Mouse (Mus musculus) thymus, postnatal 25 days (tissue): Measurements from ENCODE around the gene Hcrtr1.

ENCODE experiments used
- DNase-seq: peaks from one replicate; pipeline ENCODE4 v3.0.0; 2022

The Hcrtr1 gene

DNA sequence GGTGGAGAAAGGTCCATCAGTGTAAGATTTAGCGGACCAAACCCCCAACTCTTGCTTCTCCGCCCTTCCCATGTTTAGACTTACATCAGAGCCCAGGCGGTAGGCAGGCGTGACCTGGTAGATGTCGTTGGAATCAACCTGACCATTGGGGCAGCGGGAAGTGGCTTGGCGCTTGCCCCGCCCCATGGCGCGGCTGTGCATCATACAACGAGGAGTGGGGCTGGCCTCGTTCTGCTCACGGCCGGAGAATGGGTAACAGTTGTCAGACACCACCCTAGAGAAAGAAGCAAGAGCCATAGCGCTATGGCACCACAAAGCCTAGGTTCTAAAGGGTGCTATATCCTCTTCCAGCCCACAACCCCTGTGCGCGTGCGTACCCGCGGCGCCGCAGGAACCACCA lies 28.2 kb upstream of the Hcrtr1 start:
- no peak for DNase-seq

DNA sequence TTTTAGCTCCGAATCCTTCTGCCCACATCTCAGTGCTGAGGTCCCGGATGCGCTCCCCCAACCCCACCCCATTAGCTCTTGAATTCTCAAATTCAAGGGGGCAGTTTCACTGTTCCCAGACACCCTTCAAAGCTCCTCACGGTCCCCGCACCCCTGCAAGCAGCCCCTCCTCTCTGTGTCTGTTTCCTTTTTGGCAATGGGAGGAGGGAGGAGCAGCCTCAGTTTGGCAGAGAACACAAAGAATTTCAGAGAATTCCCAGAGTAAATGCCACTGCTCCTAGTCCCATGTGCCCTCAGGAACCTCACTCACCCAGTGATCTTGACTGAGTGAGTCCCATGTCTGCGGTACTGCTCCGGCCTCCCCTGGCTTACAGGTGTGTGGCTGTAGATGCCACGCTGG lies 27.4 kb upstream of the Hcrtr1 start:
- DNase-seq: no peak

DNA sequence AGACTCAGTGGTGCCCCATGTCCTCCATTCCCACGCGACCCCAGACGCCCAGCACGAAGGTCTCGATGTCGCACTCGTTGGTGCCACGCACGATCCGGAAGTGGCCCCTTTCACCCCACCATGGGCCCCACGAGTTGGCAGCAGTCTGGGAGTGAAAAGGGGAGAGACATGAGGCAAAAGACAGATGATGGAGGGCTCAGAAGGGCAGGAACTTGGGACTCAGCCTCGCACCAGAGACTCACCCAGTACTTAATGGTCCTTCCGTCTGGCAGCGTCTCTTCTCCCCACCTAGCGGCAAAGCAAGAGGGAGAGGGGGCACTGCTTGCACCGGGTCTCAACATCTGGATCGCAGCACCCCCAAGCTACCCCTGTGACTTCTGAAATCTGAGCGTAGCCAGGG lies 26.9 kb upstream of the Hcrtr1 start:
- no peak for DNase-seq

DNA sequence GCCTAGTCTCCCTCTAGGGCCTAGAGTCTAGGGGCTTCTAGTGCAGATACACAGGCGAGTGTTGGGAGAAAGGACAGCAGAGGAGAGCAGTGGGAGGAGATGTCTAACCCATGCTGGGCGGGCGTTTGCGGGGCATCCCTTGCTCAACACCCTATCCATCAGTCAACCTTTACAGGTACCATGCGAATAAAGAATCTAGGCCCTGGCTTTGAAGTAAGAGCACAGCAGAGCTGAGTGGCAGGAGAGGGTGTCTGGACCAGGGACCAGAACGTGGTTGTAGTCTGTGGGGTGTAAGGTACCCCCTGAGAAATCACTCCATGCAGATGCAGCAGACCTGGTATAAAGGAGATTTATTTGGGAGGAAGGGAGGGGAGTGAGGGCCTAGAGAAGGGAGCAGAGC lies 25.0 kb upstream of the Hcrtr1 start:
- no peak for DNase-seq

DNA sequence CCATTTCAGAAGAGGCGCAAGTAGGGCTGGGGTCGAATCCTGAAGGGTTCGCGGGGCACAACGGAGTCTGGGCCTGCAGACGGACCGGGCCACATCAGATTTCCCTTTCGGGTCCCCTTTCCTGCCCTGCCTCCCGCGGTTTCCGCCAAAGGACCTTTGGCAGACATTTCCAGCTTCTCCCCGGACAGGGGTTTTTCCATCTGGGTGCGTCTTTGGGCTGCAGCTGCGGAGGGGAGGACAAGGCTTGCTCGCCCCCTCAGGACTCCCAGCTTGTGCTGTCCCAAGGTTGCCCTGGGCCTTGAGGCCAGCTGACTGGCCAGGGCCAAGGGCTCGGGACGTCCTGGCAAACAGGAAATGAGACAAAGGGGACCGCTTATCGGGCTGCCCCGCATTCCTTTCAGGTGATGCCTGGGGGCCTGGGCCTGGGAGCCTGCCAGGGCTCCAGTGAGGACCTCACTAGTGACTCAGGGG lies 24.3 kb upstream of the Hcrtr1 start:
- no peak for DNase-seq

DNA sequence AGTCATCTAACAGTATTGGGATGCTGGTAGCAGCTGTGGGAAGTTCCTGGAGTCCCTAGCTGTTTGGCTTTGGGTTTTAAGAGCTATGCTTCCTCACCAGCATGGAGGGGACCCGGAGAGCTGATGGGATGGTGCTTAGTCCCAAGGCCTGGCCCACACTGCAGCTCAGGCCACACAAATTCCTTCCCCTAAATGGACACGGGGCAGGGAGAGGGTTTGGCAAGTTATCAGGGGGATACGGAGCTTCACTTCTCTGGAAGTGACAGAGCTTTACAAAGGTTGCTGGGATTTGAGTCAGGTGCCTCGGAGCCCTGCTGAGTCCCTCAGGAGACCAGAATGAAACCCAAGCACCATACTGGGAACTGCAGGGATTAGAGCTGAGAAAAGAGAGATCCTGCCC lies 22.2 kb upstream of the Hcrtr1 start:
- no peak for DNase-seq

DNA sequence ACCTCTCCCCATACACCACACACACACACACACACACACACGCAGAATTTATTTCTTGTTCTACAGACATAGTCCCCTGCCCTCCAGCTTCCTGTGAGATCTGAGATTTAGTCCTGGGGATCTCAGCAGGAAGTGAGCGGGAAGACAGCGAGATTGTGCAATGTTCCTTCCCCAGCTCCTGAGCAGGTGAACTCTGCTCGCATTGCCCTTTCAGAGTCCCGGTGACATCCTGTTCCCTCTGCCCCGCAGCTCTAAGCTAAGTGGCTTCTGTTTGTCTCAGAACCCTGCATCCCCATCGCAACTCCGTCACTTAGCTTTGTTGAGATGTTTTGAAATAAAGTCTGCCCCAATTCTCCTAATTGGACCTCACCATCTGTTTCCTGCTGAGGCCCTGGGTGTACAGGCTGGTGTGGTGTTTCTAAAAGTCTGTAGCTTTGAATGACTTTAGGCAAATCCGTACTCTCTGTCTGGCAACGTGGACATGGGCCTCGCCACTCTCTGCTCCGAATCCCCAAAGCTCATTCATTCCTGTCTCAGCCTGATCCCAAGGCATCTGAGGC lies 17.7 kb upstream of the Hcrtr1 start:
- DNase-seq: no peak

DNA sequence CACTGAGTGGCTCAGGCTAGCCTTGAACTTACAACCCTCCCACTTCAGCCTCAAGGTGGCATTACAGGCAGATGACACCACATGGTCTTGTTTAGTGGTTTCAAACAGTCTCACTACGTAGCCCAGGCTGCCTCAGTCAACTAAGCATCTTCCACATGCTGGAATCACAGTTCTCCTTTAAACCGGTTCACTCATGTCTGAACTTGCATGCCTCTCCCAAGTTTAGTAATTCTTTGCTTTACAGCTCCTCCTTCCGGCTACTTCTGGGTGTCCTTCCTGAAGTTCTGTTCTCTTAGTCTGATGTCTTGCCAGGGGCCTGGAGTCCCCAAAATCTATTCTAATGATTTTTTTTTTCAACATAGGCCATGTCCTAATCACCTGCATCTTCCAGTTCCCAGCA lies 15.1 kb upstream of the Hcrtr1 start:
- DNase-seq: no peak

DNA sequence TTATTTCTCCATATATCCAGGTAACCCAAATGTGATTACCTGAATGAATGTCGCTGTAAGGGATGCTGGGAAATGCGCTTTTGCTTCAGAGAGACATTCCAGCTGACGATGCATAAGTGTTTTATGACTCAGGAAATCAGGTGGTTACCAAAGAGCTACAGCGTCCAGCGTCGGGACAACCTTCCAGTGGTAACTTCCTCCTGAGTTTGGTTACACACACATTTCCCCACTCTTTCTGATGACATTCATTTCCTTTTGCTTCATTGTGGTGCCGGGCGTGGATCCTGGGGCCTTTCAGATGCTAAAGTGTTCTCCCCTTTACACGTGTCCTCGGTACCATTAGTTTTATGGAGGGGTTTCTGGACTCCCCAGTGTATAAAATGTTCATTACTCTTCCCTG lies 9.2 kb upstream of the Hcrtr1 start:
- DNase-seq: no peak

DNA sequence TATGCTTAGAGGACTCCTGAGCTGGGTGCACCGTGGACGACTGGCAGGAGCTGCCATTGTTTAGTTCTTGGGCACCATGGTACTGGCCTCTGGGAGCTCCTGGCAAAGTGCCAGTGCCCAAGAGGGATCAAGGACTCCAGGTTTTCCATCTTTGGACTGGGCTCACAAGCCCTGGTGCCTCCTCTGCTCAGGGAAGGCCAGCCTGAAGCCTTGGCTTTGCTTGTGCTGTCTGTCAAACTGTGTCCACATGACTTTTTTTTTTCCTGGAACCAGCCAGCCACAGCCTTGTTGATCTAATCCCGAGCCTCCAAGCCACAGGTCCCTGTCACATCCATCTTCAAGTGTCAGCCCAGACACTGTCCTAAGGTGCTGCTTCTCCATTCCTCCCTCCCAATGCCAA lies 2.6 kb upstream of the Hcrtr1 start:
- DNase-seq: no peak

DNA sequence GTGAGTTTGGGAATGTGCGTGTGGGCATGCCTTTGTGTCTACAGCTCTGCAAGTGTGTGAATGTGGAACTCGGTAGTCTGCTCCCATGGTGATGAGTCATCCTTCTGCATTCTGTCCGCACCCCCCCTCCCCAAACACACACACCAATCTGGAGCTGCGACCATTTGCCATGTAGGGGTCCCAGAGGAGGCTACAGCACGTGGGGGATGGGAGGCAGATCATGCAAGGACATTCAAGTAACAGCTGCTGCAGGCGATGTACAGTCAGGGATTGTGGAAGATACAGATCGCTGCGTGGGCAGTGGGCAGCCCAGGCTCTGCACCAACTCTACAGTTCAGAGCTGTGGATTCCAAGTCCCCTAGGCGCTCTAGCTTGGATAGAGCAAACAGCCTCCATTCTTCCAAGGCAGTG lies 1.8 kb upstream of the Hcrtr1 start:
- DNase-seq: no peak

DNA sequence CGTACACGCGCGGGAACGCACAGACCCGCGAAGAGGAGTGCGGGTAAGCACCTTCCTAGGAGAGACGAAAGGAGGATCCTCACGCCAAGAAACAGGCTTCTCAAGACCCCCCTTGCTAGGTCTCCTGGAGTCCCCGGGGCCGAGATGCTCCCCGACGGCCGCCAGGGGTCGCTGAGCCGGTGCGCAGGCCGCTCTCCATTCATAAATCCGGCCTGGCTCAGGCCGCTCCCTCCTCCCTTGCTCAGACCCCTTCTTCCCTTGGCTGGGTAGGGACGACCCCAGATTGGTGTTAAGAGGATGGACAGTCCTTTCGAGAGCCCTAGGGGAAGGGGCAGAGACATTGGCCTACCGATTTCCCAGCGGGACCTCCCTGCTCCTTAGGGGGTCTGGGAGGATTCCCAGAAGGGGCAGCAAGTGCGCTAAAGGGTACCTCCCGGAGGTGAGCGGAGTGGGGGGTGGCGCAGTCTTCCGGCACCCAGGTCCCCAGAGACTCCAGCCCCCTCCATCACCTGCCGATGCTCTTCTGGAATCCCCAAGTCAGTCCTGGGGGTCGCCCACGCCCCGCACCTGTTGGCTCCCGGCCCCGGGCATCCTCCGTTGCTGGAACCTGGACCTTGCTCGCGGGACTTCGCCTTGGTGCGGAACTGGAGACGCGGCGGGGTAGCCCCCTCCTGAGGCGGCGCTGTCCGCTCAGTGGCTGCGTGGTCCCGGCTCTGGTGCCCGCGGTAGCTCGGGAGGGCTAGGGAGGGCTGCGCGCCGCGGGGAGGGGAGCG lies 532 bp downstream of the Hcrtr1 start:
- DNase-seq: peak; percentile 52

DNA sequence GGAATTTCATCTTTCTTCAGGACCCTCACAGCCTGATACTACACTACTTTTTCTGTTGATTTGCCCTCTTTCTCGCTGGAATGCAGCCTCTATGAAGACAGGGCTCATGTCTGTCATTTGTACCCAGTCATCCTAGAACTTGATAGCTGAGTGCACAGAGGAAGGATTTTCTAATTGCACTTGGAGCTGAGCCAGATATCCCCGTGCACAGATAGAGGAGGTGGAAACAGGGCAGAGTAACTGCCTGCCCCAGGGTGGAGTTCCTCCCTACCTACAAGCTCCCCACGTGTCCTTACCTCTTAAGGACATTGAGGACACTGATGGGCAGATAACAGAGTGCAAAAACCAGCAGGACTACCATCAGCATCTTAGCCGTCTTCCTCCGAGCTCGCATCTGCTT lies 5.8 kb downstream of the Hcrtr1 start:
- no peak for DNase-seq

DNA sequence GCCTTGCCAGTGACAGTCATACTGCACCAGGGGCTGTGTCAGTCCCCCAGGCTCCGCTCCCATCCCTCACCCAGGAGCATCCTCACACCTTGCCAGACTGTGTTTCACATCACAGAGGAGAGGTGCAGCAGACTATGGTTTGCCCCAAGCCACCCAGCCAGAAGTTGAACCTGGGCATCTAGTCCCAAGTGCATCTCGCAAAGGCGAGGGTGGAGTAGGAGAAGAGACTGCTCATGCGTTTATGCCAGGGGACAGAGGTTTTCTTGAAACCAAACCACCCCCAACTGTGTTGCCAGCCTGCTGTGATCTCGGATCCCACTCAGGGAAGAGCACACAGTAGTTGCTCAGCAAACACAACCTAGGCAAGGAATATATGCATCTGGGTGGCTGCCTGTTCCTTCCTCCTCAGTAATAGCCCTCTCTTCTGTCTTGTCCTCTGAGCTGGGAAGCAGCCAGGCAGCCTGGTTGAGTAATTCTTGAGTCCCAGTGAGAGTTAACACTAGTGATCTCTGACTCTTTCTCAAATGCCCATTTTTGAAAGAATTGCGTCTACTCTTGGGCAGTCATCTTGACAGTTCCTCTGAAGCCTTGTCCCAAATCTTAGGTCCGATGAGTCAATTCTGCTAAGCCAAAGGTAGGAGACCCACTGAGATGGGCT lies 7.6 kb downstream of the Hcrtr1 start:
- no peak for DNase-seq

DNA sequence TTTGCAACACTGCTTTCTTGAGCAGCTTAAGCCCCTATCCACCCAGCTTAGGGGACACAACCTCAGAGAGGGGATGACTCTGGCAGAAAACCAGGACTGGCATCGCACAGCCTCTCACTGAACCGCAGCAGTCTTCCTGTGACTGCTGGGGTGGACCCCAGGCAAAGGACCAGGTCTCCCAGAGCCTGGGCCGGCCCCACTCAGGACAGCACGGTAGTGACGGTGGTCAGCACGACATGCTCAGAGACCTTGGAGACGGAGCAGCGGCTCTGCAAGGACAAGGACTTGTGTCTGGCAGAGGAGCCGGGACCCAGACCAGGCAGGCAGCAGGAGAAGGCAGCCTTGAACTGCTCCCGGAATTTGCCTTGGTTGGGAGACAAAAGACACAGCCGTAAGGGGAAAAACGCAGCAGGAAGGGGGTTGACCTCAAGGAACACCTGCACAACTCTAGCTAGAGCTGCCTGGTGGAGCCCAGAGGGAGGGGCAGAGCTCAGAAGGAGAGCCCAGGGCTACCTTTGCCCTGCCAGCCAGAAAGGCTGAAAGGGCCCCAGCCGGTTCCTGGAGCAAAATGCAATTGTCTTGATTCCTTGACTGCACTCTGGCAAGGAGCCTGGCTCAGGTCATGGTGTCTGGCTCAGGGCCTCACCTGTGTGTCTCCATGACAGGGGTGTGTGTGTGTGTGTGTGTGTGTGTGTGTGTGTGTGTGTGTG lies 8.4 kb downstream of the Hcrtr1 start:
- DNase-seq: no peak

DNA sequence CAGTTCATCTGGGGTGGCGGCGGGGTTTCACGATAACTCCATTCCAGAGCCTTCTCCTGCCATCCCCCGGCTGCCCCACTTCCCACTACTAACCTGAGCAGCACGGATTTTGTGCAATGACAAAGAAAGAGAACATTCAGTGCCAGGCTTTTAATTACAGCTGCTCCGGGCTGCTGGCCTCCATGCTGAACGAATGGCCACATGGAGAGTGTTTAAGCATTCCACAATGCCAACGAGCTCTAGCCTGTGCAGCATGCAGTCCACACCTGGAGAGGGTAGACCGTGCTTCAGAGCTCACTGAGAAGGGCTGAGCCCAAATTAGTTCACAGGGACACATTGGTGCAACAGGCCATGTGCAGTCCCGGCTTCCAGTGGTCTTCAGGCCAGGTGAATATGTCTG lies 9.1 kb downstream of the Hcrtr1 start:
- no peak for DNase-seq

DNA sequence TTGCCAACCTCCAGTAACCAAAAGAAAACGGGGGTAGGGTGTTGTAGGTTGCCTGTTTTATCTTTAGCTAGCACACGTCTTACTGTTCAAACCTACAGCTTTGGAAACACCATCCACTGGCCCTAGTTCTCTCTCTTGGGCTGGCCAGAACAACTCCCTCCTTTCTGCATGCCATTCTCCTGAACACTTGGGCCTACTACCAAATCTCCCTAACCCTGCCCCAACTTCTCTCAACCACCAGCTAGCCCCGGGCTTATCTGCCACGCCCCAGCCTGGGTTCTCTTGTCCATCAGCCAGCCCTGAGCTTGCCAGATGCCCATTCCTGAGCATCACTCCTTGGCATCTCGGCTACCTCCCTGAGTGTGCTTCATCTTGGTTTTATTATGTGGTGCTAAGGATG lies 10.3 kb downstream of the Hcrtr1 start:
- DNase-seq: no peak

DNA sequence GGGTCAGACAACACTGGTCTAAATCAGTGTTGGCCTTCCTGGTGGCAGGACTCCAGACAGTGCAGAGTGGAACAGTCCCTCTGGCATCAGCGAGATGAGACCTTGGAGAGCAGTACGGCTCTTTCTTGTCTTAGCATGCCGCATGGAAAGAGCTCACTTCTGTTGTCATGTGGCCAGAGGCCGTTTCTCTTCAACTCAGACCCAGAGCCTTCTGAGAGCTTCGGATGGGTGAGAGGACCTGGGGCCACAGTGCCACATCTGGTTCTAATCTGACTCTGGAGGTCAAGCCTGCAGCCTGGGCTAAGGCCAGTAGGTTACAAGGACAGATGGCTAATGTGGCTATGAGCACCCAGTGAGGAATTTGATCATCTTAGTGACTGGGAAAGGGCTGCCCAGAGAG lies 13.2 kb downstream of the Hcrtr1 start:
- no peak for DNase-seq

DNA sequence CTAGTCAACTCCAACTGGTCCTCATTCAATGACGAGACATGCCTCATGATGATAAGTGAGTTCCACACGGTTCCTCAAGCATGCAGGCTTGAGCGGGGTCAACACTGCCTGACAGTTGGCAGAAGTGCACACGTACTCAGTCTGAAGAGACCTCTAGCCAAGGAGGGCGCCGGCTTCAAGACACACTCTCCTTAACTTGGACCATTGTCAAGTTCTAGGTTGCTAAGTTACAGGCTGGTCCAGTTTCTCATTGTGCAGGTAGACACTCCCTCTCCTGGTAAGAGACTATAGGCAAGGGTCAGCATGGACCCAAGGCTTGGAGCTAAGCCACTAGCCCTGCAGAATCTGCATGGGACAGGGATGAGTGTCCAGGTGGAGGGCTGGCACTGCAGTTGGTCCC lies 14.0 kb downstream of the Hcrtr1 start:
- DNase-seq: no peak

DNA sequence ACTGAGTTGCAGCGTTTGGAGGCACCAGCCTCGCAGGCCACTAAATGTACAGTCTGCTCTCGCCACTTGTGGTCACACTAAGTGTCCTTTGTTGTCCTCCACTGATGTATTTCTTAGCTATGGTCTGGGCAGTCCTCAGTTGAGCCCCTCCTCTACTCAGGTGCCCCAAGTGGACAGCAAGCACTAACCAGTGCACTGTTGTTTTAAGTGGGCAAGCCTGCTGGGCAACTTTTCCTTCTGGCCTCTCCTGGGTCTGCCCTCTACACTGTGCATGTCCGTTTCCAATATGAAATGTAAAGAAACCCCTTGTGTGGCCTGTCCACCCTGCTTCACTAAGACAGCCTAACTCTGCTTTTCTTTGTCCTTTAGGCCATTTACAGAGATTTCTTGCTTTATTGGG lies 15.0 kb downstream of the Hcrtr1 start:
- no peak for DNase-seq

DNA sequence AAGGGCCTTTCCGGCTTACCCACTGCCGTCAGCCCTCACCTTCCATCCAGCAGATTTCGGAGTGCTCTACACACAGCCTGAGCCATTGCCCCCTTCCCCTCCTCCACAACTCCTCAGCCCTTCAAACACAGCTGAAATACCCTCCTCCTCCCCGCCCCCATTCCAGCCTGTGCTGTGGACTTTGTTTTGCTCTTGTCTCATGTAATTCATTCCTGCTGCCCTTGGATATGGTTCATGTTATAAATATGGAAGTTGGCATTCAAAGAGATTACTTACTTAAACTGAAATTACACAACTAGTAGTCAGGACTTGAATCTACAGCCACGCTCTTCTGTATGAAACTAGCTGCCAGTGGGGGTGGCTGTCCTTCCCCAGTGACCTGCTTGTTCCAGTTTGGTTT lies 16.1 kb downstream of the Hcrtr1 start:
- DNase-seq: no peak

DNA sequence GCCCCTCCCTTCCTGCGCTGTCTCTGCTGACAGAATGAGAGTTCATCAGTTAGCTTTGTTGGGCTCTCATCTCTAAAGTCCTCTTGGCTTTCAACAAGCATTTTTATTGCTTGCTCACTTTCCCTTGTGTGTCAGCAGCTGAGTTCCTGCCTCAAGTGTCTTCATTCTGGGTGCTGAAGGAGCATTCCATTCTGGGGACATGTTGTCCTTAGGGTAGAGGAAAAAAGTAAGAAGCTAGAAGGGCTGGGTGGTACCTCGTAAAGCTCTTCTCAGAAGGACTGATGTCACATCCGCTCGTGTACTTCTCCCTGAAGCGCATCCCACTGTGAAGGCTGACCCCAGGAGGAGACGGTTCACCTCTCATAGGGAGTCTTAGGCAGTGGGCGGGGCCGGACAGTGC lies 17.6 kb downstream of the Hcrtr1 start:
- no peak for DNase-seq

DNA sequence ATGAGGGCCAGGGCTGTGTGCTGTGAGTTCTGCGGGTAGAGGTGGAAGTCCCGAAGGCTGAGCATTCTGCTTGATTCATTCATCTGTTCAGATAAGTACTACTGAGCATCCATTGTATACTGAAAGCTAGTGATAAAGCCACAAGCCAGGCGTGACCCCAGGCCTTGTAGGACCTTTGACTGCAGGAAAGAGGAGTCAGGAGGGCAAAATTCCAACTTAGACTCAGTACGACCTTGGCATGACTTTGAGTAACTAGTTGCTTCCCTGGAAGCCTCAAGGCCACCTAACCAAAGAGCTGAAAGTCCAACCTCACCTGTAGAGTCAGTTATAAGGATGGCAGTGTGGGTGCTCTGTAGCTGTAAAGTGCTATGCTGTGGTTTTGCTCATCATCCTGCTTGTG lies 18.4 kb downstream of the Hcrtr1 start:
- no peak for DNase-seq

DNA sequence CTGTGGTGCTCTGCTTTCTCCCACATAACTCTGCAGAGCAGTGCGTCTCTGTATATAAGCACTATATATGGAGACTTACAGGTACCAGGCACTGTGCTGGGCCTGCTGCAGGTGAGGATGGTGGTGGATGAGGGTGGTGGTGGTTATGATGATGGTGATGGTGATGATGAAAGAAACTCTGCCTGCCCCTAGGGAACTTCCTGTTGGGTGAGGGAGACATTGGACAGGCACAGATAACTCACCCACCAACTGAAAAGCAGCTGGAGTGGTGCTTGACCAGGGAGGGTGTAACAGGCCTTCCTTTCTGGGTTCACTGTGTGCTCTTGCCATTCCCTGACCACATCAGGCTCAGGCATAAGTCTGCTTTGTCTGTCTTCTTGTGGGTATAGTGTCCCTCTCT lies 26.4 kb downstream of the Hcrtr1 start:
- DNase-seq: no peak
